Mouse (Mus musculus) heart, adult 2 months (tissue): ENCODE measurements around the gene Apobr.

ENCODE experiments used
- CTCF ChIP-seq: fragments of 200-600 bp; IDR thresholded peaks from 2 replicates; pipeline ENCODE4 v1.8.1; 2022; ENCODE audit warnings: antibody characterized with exemption, mild to moderate bottlenecking, moderate library complexity
- EP300 ChIP-seq: fragments of 200-500 bp; IDR thresholded peaks from 2 replicates; pipeline ENCODE4 v1.6.1; 2011; ENCODE audit warnings: low read depth, low read length, control low read depth; ENCODE audit not compliant: insufficient read depth
- POLR2A ChIP-seq: fragments of 200-500 bp; IDR thresholded peaks from 2 replicates; pipeline ENCODE4 v1.6.1; 2011; ENCODE audit warnings: mild to moderate bottlenecking, low read depth, low read length, control low read depth; ENCODE audit not compliant: insufficient read depth

GRCm38 (mm10) chr7:126585717-126586116 is 975 bp downstream of the Apobr start, which contains the start of gene Cln3:
- TF ChIP-seq POLR2A (no peak), CTCF (no peak), EP300 (no peak)
